Mouse (Mus musculus) hindbrain, embryonic 13.5 days (tissue): ENCODE results near the gene Myl9. TPM values are rescaled to one million over a fixed set of nuclear protein-coding genes. Genes with fewer than 3 reads are reported as not detected.
A peak's percentile ranks its signal among the peaks of the same experiment; 100 is the strongest.
"Not testable (repeated sequence)": the region's sequence is repeated elsewhere in the genome, so short reads cannot be mapped to it uniquely, and the experiment has no call there.

Experiments
- ATAC-seq: fragments of 200-750 bp; cut with Nextera tagmentation; 2 replicates; pipeline ENCODE4 v1.8.0; 2017; ENCODE audit warnings: moderate TSS enrichment; ENCODE audit not compliant: low FRiP score
- H3K27ac ChIP-seq: fragments of 300-500 bp; sonication (generic); 2 replicates; pipeline ENCODE4 v1.5.1; 2015; ENCODE audit warnings: inconsistent platforms, mild to moderate bottlenecking, moderate library complexity
- H3K27me3 ChIP-seq: fragments of 300-500 bp; sonication (generic); 2 replicates; pipeline ENCODE4 v1.6.1; 2015; ENCODE audit warnings: mild to moderate bottlenecking, inconsistent platforms
- H3K36me3 ChIP-seq: fragments of 300-500 bp; sonication (generic); 2 replicates; pipeline ENCODE4 v1.6.1; 2015; ENCODE audit warnings: mild to moderate bottlenecking, inconsistent platforms
- H3K4me1 ChIP-seq: fragments of 300-500 bp; sonication (generic); replicated peaks from 2 replicates; pipeline ENCODE4 v1.6.1; 2015; ENCODE audit warnings: inconsistent platforms
- H3K4me2 ChIP-seq: fragments of 300-500 bp; sonication (generic); 2 replicates; pipeline ENCODE4 v1.6.1; 2015; ENCODE audit warnings: inconsistent platforms, mild to moderate bottlenecking, moderate library complexity
- H3K4me3 ChIP-seq: fragments of 300-500 bp; sonication (generic); 2 replicates; pipeline ENCODE4 v1.5.1; 2015; ENCODE audit warnings: mild to moderate bottlenecking, inconsistent platforms
- H3K9ac ChIP-seq: fragments of 300-500 bp; sonication (generic); 2 replicates; pipeline ENCODE4 v1.6.1; 2015; ENCODE audit warnings: mild to moderate bottlenecking, inconsistent platforms
- H3K9me3 ChIP-seq: fragments of 300-500 bp; sonication (generic); 2 replicates; pipeline ENCODE4 v1.6.1; 2016; ENCODE audit warnings: inconsistent platforms
- WGBS: fragments of 180-500 bp; shearing (Covaris S2); methylation state at CpG from one replicate; pipeline ENCODE4 v1.1.7; 2015; 5-methylcytosine and 5-hydroxymethylcytosine counted together
- polyA plus RNA-seq: library from polyadenylated mRNA; unstranded; fragments of >200 nt; fragmentation: Nextera tagmentation; extraction: Ambion mirVana; gene quantifications from 2 replicates; pipeline ENCODE4 v1.2.1, GENCODE M21; 2015

Myl9 gene
- polyA plus RNA-seq, 1 experiment from 2014 or later, result 39.1 TPM

DNA sequence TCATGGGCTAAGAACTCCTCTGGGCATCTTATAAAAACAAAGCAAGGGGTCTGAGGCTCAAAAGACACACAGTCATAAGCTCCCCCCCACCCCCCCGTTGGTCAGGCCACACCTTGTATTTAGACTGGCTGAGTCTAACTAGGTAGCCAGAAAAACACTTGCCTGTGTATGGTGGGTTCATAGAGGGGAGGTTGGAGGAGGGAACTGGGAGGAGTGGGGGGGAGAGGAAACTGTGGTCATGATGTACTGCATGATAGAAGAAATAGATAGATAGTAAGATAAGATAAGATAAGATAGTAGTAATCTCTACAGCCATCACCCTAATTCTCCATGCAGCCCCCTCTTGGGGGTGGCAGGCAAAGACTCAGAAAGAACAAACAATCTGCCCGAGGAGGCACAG, 4.3 kb downstream of the Myl9 start:
- no peak overlapping the region for H3K4me2 ChIP-seq
- H3K9ac ChIP-seq, result no peak overlapping the region
- no peak overlapping the region for H3K4me3 ChIP-seq
- H3K27ac ChIP-seq, result no peak overlapping the region
- no peak for ATAC-seq
- peaks cover 17% of the 10 kb centered on the region for H3K27me3 ChIP-seq
- H3K4me1 ChIP-seq, result peaks cover 32% of the 10 kb centered on the region
- H3K36me3 ChIP-seq, result no peaks in the 10 kb centered on the region
- 59% methylated on average over 2 of the region's 2 CpGs for WGBS
- no peaks in the 10 kb centered on the region for H3K9me3 ChIP-seq

DNA sequence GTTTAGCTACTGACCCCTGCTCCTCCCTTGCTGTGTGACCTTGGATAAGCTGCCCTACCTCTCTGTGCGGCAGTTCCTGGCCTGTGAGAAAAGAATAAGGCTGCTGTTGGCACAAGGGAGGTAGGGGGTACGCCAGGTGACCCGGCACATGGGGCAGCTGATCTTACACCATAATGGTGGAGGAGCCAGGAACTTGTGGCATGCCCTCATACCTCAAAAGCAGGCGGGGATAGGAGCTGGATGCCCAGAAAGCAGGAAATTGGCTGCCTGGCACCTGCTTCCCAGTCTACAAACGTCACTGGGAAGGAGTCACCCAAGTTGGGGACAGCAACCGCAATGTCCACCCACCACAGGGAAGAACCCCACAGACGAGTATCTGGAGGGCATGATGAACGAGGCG, 4.9 kb downstream of the Myl9 start:
- Histone ChIP-seq H3K4me1 (peaks cover 26% of the 10 kb centered on the region), H3K27me3 (peaks cover 17% of the 10 kb centered on the region), H3K4me2 (no peak overlapping the region), H3K36me3 (no peaks in the 10 kb centered on the region), H3K4me3 (no peak overlapping the region), H3K27ac (no peak overlapping the region), H3K9ac (no peak overlapping the region), H3K9me3 (no peaks in the 10 kb centered on the region)
- no peak for ATAC-seq
- WGBS, result 75% methylated on average over 9 of the region's 9 CpGs

GRCm38 (mm10) chr2:156780752-156781151, 5.5 kb downstream of the Myl9 start:
- ATAC-seq, result 0 out of 2 replicates have a peak, but pooled peaks have one; percentile 17
- Histone ChIP-seq H3K27me3 (peaks cover 12% of the 10 kb centered on the region), H3K4me2 (no peak overlapping the region), H3K4me1 (peaks cover 20% of the 10 kb centered on the region), H3K36me3 (no peaks in the 10 kb centered on the region), H3K9me3 (no peaks in the 10 kb centered on the region), H3K4me3 (no peak overlapping the region), H3K9ac (no peak overlapping the region), H3K27ac (no peak overlapping the region)
- WGBS, result 12% methylated on average over 17 of the region's 17 CpGs

DNA sequence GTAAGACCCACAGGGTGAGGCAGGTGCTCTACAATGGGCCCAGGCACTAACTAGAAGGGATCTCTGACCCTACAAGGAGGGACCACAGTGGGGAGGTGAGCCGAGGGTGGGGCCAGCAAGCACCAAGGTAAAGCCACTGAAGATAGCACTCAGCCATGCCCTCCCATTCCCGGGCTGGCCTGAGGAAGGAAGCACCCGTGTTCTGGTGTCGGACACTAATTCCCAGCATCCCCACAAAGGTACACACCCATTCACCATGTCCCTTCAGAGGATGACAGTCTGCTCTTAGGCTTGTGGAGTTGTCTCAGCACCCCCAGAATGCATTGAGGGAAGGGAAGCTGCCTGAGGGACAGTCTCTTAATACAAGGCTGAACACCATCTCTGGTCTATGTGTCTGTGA, 6.1 kb downstream of the Myl9 start:
- Histone ChIP-seq H3K9me3 (0 out of 2 replicates have a peak, but pooled peaks cover 4% of the 10 kb centered on the region), H3K4me1 (peaks cover 16% of the 10 kb centered on the region; the same call in 1 of the 2 replicates), H3K4me3 (no peak overlapping the region), H3K36me3 (no peaks in the 10 kb centered on the region), H3K27me3 (peaks cover 7% of the 10 kb centered on the region), H3K9ac (no peak overlapping the region), H3K4me2 (no peak overlapping the region), H3K27ac (no peak overlapping the region)
- 81% methylated on average over 4 of the region's 4 CpGs for WGBS
- no peak for ATAC-seq

GRCm38 (mm10) chr2:156781836-156782480, 6.7 kb downstream of the Myl9 start:
- no peak overlapping the region for H3K9ac ChIP-seq
- ATAC-seq, result no peak
- H3K36me3 ChIP-seq, result no peaks in the 10 kb centered on the region
- H3K27me3 ChIP-seq, result peaks cover 5% of the 10 kb centered on the region; the same call in 1 of the 2 replicates
- H3K4me2 ChIP-seq, result no peak overlapping the region
- no peak overlapping the region for H3K27ac ChIP-seq
- H3K4me3 ChIP-seq, result no peak overlapping the region
- WGBS, result 78% methylated on average over 4 of the region's 4 CpGs
- peaks cover 16% of the 10 kb centered on the region; the same call in 1 of the 2 replicates for H3K4me1 ChIP-seq
- 0 out of 2 replicates have a peak, but pooled peaks cover 7% of the 10 kb centered on the region for H3K9me3 ChIP-seq

DNA sequence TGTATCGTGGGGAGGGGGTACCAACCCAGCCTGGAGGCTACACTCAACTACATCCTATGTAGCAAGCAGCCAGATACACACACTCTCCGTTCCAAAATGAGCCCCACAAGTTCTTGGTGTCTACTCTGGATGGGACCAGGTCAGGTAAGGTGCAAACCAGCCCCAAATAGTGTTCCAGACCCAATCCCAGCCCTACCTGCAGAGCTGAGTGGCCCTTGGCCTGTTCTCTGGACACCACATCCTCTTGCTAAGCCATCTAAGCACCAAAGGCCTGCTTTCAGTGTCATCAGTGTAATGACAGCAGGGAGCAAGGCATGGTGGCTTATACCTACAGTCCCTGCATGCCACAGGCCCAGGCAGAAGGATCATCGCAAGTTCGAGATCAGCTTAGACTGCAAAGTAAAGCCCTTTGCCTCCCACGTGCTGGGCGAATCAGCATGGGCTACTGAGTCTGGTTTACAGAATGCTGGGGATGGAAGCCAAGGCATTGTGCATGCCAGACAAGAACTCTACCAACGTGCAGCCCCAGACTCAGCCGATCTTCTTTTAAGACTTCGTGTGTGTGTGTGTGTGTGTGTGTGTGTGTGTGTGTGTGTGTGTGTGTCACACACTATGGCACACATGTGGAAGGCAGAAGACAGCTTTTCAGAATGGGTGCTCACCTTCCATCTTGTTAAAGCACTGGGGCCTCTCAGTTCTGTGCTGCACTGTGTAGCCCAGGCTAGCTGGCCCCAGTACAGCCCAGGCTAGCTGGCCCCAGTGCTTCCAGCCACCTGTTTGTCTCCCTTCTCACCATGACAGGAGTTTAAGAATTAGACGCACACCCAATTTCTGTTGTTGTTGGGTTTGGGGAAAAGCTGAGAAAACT, 7.5 kb downstream of the Myl9 start:
- peaks cover 12% of the 10 kb centered on the region; the same call in 1 of the 2 replicates for H3K4me1 ChIP-seq
- H3K4me3 ChIP-seq, result no peak overlapping the region
- no peaks in the 10 kb centered on the region for H3K27me3 ChIP-seq
- 87% methylated on average over 10 of the region's 10 CpGs for WGBS
- H3K9ac ChIP-seq, result no peak overlapping the region
- H3K36me3 ChIP-seq, result no peaks in the 10 kb centered on the region
- H3K9me3 ChIP-seq, result 0 out of 2 replicates have a peak, but pooled peaks cover 7% of the 10 kb centered on the region
- no peak for ATAC-seq
- no peak overlapping the region for H3K27ac ChIP-seq
- no peak overlapping the region for H3K4me2 ChIP-seq

DNA sequence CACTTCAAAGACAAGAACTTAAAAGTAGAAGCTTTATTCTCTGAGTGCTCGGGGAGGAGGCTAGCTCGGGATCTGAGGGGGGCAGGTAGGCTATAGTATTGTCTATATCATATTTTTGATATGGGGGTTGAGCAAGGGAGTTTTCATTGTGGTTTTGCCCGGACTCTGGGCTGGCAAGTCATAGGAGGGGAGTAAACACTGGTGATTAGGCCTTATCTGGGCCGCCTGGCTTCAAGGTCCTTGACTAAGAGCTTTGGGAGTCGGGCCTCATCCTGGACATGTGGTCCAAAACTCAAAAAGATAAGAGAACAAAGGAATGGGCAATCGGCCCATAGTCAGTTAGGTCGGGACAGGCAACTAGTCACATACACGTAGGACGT, 8.1 kb downstream of the Myl9 start:
- peaks cover 8% of the 10 kb centered on the region; the same call in 1 of the 2 replicates for H3K4me1 ChIP-seq
- H3K4me3 ChIP-seq, result no peak overlapping the region
- H3K27me3 ChIP-seq, result no peaks in the 10 kb centered on the region
- 86% methylated on average over 9 of the region's 9 CpGs for WGBS
- no peak overlapping the region for H3K4me2 ChIP-seq
- no peak for ATAC-seq
- 0 out of 2 replicates have a peak, but pooled peaks cover 7% of the 10 kb centered on the region for H3K9me3 ChIP-seq
- H3K9ac ChIP-seq, result no peak overlapping the region
- H3K36me3 ChIP-seq, result no peaks in the 10 kb centered on the region
- H3K27ac ChIP-seq, result no peak overlapping the region

DNA sequence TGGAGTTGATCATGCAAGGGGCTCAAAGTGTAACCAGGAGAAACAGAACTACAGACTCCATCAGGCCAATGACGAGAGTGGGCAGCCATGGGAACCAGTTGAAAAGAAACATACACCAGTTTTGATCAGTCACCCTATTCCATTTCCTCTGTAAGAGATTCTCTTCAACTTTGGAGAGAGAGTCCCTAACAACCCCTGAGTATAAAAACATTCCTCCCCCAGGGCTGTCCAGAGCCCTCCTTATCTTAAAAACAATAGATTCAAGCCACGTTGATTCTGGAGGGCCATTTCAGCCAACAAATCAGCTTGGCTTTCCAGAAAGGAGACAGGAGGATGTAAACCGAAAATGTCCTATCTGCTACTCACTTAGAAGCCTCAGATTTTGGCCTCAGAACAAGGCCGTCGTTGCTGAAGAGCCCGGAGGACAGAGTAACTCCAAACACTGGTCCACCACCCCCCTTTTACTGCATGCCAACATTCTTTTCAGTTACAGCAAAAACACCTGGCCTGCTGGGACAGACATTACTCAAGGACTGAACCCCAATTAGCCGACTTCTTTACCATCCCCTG, 8.9 kb downstream of the Myl9 start:
- 77% methylated on average over 7 of the region's 7 CpGs for WGBS
- Histone ChIP-seq H3K4me2 (no peak overlapping the region), H3K27ac (no peak overlapping the region), H3K36me3 (no peaks in the 10 kb centered on the region), H3K27me3 (no peaks in the 10 kb centered on the region), H3K4me3 (no peak overlapping the region), H3K9ac (no peak overlapping the region), H3K9me3 (0 out of 2 replicates have a peak, but pooled peaks cover 7% of the 10 kb centered on the region), H3K4me1 (peaks cover 7% of the 10 kb centered on the region; the same call in 1 of the 2 replicates)
- ATAC-seq, result no peak

- Histone ChIP-seq H3K4me3 (no peak overlapping the region), H3K27me3 (no peaks in the 10 kb centered on the region), H3K4me1 (peaks cover 7% of the 10 kb centered on the region; the same call in 1 of the 2 replicates), H3K36me3 (no peaks in the 10 kb centered on the region), H3K9me3 (0 out of 2 replicates have a peak, but pooled peaks cover 7% of the 10 kb centered on the region), H3K27ac (no peak overlapping the region), H3K4me2 (no peak overlapping the region), H3K9ac (no peak overlapping the region)
- no peak for ATAC-seq
- 84% methylated on average over 2 of the region's 2 CpGs for WGBS
These were observed 9.7 kb downstream of the Myl9 start for GRCm38 (mm10) chr2:156784891-156785290.

DNA sequence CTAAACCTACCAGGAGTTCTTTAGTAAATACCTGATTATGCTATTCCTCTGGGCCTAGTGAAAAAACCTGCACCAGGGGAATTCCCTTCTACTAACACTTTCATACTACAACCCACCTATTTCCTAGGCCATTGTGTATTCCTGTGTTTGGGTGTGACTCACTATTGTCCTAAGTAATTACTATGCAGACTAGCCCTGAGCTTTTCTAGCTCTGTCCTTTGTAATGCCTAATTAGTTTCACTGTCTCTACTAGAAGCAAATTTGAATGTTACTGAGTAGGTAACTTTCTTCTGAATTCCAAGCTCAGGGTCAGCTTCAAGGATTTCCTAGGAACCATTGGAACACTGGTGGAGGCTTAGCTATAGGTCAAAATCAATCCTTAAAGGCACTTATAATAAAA, 11.1 kb downstream of the Myl9 start:
- H3K36me3 ChIP-seq, H3K4me1 ChIP-seq, H3K27me3 ChIP-seq, H3K4me3 ChIP-seq, ATAC-seq, H3K9ac ChIP-seq, H3K4me2 ChIP-seq, H3K27ac ChIP-seq: not testable (repeated sequence)
- peaks cover 10% of the 10 kb centered on the region for H3K9me3 ChIP-seq

- H3K4me3 ChIP-seq, result no peak overlapping the region
- WGBS, result 94% methylated on average over 5 of the region's 5 CpGs
- H3K9ac ChIP-seq, result no peak overlapping the region
- no peaks in the 10 kb centered on the region for H3K4me1 ChIP-seq
- no peak overlapping the region for H3K27ac ChIP-seq
- ATAC-seq, result no peak
- no peak overlapping the region for H3K4me2 ChIP-seq
- peaks cover 16% of the 10 kb centered on the region for H3K9me3 ChIP-seq
- no peaks in the 10 kb centered on the region for H3K27me3 ChIP-seq
- H3K36me3 ChIP-seq, result no peaks in the 10 kb centered on the region
These were observed 12.0 kb downstream of the Myl9 start for GRCm38 (mm10) chr2:156787090-156787775.

- ATAC-seq, result no peak
- 46% methylated on average over 3 of the region's 3 CpGs for WGBS
These were observed 12.5 kb downstream of the Myl9 start for GRCm38 (mm10) chr2:156787776-156788105.

More at GRCm38 (mm10) chr2:156787776-156788105, 12.5 kb downstream of the Myl9 start:
- Histone ChIP-seq H3K4me2 (no peak overlapping the region), H3K27ac (no peak overlapping the region), H3K4me1 (no peaks in the 10 kb centered on the region), H3K27me3 (no peaks in the 10 kb centered on the region), H3K36me3 (no peaks in the 10 kb centered on the region), H3K9me3 (peaks cover 19% of the 10 kb centered on the region), H3K4me3 (no peak overlapping the region), H3K9ac (no peak overlapping the region)
